ENCODE assay signal across 22 mouse cellular contexts in genomic region chr13:98424000-98424399, GRCm38 (mm10).
A peak's percentile ranks its signal among the peaks of the same experiment; 100 is the strongest.
DNase-seq lines count a peak whose midpoint lies in the region; ATAC-seq and TF ChIP-seq lines count a peak whose summit lies in the region.
"Had no signal": no experiment of that assay in that cellular context is flagged by ENCODE, and none has a peak within 500 bp of the region (broad histone marks: within the 10 kb centered on the region; RNA-seq: fewer than 3 reads in every experiment).

No protein-coding gene starts in this region.

- no peak for TF ChIP-seq CTCF in intestine, postnatal 0 days (IDR thresholded peaks at IDR 0.05; ENCODE audit: low read depth)

- H3K9ac ChIP-seq in kidney, embryonic 16.5 days (replicated peaks; ENCODE audit: low read length): no peak overlapping the region
- H3K9ac ChIP-seq in heart, embryonic 11.5 days (ENCODE audit: low read depth, low read length): no peak overlapping the region
- H3K9ac ChIP-seq in intestine, postnatal 0 days (ENCODE audit: low read depth, low read length): no peak overlapping the region
- H3K9ac ChIP-seq: embryonic facial prominence, embryonic 15.5 days; forebrain, postnatal 0 days; heart, embryonic 15.5 days; hindbrain, embryonic 14.5 days; liver, embryonic 13.5 days had no signal

- H3K4me1 ChIP-seq in kidney, embryonic 16.5 days (ENCODE audit: insufficient read depth, low read length): peaks cover 32% of the 10 kb centered on the region
- H3K4me1 ChIP-seq in heart, embryonic 11.5 days (ENCODE audit: control insufficient read depth, insufficient read depth, low read length): no peaks in the 10 kb centered on the region
- no peaks in the 10 kb centered on the region for H3K4me1 ChIP-seq in intestine, postnatal 0 days (replicated peaks; ENCODE audit: control insufficient read depth, insufficient read depth, low read length)
- peaks cover 14% of the 10 kb centered on the region for H3K4me1 ChIP-seq in embryonic facial prominence, embryonic 10.5 days
- H3K4me1 ChIP-seq: heart, embryonic 15.5 days; liver, embryonic 13.5 days had no signal

- WGBS in kidney, embryonic 16.5 days: 15% methylated on average over 12 of the region's 12 CpGs
- WGBS in large intestine, adult 2 months: 8% methylated on average over 12 of the region's 12 CpGs
- WGBS in heart, embryonic 11.5 days (ENCODE audit: insufficient replicate concordance): 73% methylated on average over 12 of the region's 12 CpGs
- 21% methylated on average over 12 of the region's 12 CpGs for WGBS in intestine, postnatal 0 days
- 90% methylated on average over 12 of the region's 12 CpGs for WGBS in embryonic facial prominence, embryonic 10.5 days

- DNase-seq in 416B (ENCODE audit: low read depth): peak; percentile 33
- peak; percentile 75 for DNase-seq in MN1 (ENCODE audit: low spot score)
- DNase-seq in large intestine, adult 2 months (ENCODE audit: low read depth, low spot score): peak; percentile 16
- no peak for DNase-seq in embryonic facial prominence, embryonic 10.5 days (ENCODE audit: low spot score)
- DNase-seq: adrenal gland, postnatal 25 days; cerebellum, adult 9-10 months; forebrain, postnatal 0 days; heart, postnatal 4 days; left cerebral cortex, postnatal 4 days; liver, embryonic 13.5 days; lung, adult 2 months; lung, postnatal 36 days; midbrain, embryonic 14.5 days; right cerebral cortex, postnatal 25 days; spleen, adult 18-20 months had no signal

- 0 out of 2 replicates have a peak, but pooled peaks have one; percentile 49 for ATAC-seq in kidney, embryonic 16.5 days (ENCODE audit: low FRiP score, low TSS enrichment)
- ATAC-seq in heart, embryonic 11.5 days (replicated peaks; ENCODE audit: insufficient number of reproducible peaks, low FRiP score, low TSS enrichment): no peak
- no peak for ATAC-seq in intestine, postnatal 0 days
- ATAC-seq: forebrain, postnatal 0 days; inflammation-experienced regulatory T-cells, adult 6 months had no signal

- H3K27ac ChIP-seq in kidney, embryonic 16.5 days (ENCODE audit: low read length): peak overlapping the region; percentile 18; the same call in 1 of the 2 replicates
- no peak overlapping the region for H3K27ac ChIP-seq in heart, embryonic 11.5 days (ENCODE audit: low read depth, low read length)
- H3K27ac ChIP-seq in intestine, postnatal 0 days (ENCODE audit: low read depth, low read length): no peak overlapping the region
- no peak overlapping the region for H3K27ac ChIP-seq in embryonic facial prominence, embryonic 10.5 days (replicated peaks)
- H3K27ac ChIP-seq: embryonic facial prominence, embryonic 15.5 days; heart, embryonic 15.5 days; hindbrain, embryonic 14.5 days; liver, embryonic 13.5 days had no signal

- peaks cover 44% of the 10 kb centered on the region for H3K27me3 ChIP-seq in kidney, embryonic 16.5 days (ENCODE audit: insufficient read depth, low read length)
- H3K27me3 ChIP-seq in heart, embryonic 11.5 days (ENCODE audit: control insufficient read depth, insufficient read depth, low read length): peaks cover 6% of the 10 kb centered on the region; the same call in 1 of the 2 replicates
- peaks cover 34% of the 10 kb centered on the region for H3K27me3 ChIP-seq in intestine, postnatal 0 days (replicated peaks; ENCODE audit: control insufficient read depth, insufficient read depth, low read length)
- H3K27me3 ChIP-seq in embryonic facial prominence, embryonic 10.5 days (replicated peaks; ENCODE audit: low read depth, poor library complexity, severe bottlenecking): peaks cover 21% of the 10 kb centered on the region

- no peaks in the 10 kb centered on the region for H3K9me3 ChIP-seq in kidney, embryonic 16.5 days (ENCODE audit: low read length)
- no peaks in the 10 kb centered on the region for H3K9me3 ChIP-seq in heart, embryonic 11.5 days (replicated peaks; ENCODE audit: control insufficient read depth, low read length)
- H3K9me3 ChIP-seq in intestine, postnatal 0 days (ENCODE audit: control insufficient read depth): no peaks in the 10 kb centered on the region
- H3K9me3 ChIP-seq in embryonic facial prominence, embryonic 10.5 days: no peaks in the 10 kb centered on the region
- H3K9me3 ChIP-seq: embryonic facial prominence, embryonic 15.5 days; heart, embryonic 15.5 days; liver, embryonic 13.5 days had no signal

- H3K4me3 ChIP-seq in kidney, embryonic 16.5 days (ENCODE audit: low read length): no peak overlapping the region
- no peak overlapping the region for H3K4me3 ChIP-seq in heart, embryonic 11.5 days (ENCODE audit: low read depth, low read length)
- H3K4me3 ChIP-seq in intestine, postnatal 0 days (ENCODE audit: low read depth, low read length): no peak overlapping the region
- H3K4me3 ChIP-seq in embryonic facial prominence, embryonic 10.5 days: no peak overlapping the region
- H3K4me3 ChIP-seq: embryonic facial prominence, embryonic 15.5 days; heart, embryonic 15.5 days; liver, embryonic 13.5 days had no signal

- H3K36me3 ChIP-seq in kidney, embryonic 16.5 days (ENCODE audit: insufficient read depth, low read length): no peaks in the 10 kb centered on the region
- no peaks in the 10 kb centered on the region for H3K36me3 ChIP-seq in heart, embryonic 11.5 days (ENCODE audit: control insufficient read depth, insufficient read depth, low read length)
- H3K36me3 ChIP-seq in intestine, postnatal 0 days (ENCODE audit: control insufficient read depth, insufficient read depth): no peaks in the 10 kb centered on the region
- H3K36me3 ChIP-seq in embryonic facial prominence, embryonic 10.5 days (replicated peaks): no peaks in the 10 kb centered on the region
- H3K36me3 ChIP-seq: embryonic facial prominence, embryonic 15.5 days; heart, embryonic 15.5 days; liver, embryonic 13.5 days had no signal

- no peak overlapping the region for H3K4me2 ChIP-seq in kidney, embryonic 16.5 days (replicated peaks; ENCODE audit: low read depth, low read length)
- H3K4me2 ChIP-seq in heart, embryonic 11.5 days: no peak overlapping the region
- no peak overlapping the region for H3K4me2 ChIP-seq in intestine, postnatal 0 days (replicated peaks; ENCODE audit: low read depth)
- H3K4me2 ChIP-seq: embryonic facial prominence, embryonic 15.5 days; heart, embryonic 15.5 days; hindbrain, embryonic 14.5 days; liver, embryonic 13.5 days had no signal
